Mouse (Mus musculus) kidney, adult 9 months (tissue): ENCODE results near the gene Samd8.
A peak's percentile ranks its signal among the peaks of the same experiment; 100 is the strongest.

Experiments
- DNase-seq: peaks from one replicate; pipeline ENCODE4 v3.0.0; 2022

The Samd8 gene

DNA sequence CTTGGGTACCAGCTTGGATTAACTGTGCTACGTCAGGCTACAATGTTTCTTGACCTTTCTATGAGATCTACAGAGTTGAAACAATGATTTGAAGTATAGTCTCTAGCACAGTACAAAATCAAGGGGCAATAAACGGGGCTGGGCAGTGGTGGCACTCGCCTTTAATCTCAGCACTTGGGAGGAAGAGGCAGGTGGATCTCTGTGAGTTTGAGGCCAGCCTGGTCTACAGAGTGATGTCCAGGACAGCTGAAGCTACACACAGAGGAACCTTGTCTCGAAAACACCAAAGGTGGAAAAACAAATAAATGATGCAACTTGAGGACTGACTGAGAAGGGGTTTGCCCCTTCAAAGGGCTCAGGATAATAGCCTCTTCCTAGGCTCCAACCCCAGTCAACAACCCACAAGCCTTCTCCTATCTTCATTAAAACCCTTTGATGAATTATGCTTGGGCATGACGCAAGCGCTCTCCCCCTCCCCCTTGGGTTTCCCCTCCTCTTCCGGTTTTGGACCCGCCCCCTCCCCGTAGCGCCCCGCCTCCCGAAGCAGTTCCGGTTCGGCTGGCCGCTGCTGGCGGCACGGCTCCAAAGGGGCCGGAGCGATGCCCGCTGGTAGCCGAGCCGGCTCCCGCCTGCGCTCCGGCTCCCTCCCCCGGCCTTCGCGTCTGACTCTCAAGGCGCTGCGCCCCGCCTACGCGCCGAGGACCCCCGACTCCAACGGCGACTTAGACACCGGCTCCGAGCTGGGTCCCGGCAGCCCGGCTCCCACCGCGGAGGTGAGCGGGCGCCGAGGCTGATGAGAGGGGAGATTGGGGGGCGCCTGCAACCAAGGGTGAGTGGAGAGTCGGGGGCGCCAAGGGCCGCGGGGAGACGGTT, at the start of gene Samd8:
Gene Samd8 (plus strand): TSS at position 524 of the 873 bp plus-strand sequence.
- peak; percentile 84 for DNase-seq

DNA sequence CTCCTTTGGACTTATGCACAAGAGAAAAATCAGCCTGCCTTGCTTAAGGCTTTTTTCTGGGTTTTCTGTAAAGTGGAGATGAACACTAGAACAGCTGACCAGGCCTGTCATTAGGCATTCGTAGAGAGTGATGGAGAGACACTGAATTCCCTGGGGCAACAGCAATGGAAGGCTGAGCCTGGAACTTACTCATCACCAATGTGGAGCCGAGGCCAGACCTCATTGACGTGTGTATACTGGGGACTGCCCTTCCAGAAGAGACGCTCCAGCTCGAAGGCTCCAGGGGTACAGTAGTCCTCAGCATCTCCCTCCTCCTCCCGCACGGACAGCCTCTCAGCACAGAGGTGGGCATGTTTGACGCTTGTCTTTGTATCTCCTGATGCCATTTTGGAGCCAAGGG, 47.6 kb upstream of the Samd8 start:
- DNase-seq, result no peak

DNA sequence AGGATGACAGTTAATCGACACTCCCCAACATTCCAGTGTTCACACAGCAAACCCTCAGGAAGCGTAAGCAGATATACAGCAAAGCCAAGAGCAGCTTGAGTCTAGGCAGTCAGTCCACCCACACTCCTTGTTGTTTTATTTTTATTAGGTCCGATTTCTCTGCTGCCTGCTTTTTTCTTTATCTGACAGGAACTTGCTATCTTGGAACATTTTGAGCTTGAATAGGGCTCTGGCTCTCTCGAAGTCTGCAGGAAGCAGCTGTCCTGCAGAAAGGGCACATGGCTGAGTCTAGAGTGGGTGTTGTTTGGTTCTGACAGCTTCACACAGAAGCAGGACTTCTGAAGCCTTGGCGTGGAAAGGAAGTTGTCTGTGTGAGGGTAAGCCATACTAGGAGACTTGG, 47.1 kb upstream of the Samd8 start:
- no peak for DNase-seq

DNA sequence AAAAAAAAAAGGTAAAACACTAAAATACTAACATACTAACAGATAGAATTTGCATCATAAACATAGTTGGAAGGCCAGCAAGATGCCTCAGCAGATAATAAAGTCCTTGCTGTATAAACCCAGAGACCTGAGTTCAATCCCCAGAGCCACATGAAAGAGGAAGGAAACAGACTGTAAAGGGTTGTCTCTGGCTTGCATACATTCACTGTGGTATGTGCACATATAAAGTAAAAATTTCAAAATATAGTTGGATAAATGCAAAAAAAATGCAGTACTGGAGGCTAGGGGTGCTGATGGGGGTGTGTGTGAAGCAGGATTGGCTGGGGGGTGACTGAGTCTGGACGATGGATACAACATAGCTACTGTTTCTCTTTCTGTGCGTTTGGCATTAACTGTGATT, 44.9 kb upstream of the Samd8 start:
- DNase-seq, result no peak

DNA sequence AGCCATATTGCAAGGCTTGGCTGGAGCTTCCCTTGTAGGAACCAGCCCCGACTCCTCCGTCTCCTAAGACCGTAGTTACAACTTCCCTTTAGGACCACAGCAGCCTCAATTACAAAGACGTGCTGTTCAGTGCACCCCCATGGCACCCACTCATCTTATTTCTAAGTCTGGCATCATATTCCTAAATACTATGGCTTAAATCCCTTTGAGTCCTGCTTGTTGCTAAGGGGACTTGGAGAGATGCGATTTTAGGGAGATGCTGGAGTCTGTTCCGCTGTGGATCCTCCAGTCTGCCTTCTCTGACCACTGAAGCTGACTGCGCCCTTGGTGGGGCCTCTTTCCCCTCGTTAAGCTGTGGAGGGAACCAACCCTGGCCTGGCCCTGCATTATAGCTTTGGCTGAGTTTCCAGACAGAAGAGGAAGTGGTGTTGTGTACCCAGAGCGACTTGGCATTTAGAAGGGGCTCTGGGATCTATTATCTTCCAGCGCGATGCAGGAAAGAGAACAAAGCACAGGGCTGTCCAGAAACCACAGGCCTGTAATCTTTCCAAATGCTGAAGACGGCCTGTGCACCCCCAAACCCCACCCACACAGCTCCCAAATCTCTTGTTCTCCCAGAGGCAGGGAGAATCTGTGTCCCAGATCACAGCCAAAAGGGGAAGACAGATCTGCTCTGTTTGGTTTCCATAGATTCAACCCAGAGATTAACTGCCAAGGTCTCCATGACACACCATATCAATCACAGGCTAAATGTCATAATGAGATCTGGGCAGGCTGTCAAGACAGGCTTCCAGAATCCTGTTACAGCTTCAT, 43.4 kb upstream of the Samd8 start:
- DNase-seq, result no peak

DNA sequence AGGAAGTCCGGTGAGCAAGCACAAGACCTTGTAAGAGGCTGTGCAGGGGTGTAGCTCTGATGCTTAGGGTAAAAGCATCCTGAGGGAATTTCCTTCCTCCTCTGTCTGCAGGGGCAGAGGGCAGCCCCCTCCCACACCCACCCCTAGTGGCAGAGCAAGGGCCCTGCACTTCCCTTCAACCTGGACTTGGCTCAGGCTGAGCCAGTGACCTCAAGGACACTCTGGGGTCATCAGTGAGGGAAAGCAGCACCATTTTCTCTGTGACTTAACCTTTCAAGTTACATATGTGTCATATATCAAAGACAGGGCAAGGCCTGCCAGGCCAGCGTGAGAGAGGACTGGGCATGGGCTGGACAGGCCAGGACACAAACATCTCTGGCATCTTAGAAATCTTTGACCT, 40.8 kb upstream of the Samd8 start:
- DNase-seq, result no peak

DNA sequence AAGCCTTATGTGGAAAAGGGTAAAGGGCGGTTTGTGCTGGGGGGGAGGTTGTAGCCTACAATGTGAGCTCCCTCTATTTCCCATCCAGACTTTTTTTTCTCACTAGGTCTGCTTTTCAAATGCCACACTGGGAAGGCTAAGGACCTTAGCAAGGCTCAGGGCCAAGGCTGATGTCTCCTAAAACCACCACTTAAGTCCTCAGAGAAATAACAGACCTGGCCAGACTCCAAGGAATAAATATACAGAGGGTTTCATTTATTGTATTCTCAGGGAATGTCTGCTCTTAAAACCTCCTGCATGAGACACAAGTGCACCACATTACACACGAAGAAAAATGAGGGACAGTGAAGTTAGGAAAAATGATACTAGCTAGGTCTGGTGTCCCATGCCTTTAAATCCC, 39.1 kb upstream of the Samd8 start:
- DNase-seq, result no peak

DNA sequence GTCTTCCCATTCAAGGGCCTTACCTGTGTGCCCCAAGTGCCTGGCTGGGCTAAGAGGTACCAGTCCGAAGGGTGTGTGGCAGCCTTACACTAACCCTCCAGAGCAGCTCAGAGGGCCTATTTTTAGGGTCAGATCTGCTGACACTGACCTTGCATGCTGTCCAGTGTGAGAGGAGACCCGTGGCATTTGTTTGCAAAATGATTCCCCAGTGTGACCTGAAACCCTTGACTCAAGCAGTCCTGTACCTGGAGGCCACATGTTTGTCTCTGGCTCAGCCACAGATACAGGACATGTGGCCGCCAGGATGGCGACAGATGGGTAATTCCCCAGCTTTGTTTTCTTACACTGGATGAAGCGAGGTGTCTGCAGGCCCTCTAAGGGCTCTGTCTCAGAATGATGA, 35.8 kb upstream of the Samd8 start, which contains the start of gene Dupd1:
Gene Dupd1 (minus strand): TSS at position 91 of the 400 bp plus-strand sequence.
- no peak for DNase-seq

DNA sequence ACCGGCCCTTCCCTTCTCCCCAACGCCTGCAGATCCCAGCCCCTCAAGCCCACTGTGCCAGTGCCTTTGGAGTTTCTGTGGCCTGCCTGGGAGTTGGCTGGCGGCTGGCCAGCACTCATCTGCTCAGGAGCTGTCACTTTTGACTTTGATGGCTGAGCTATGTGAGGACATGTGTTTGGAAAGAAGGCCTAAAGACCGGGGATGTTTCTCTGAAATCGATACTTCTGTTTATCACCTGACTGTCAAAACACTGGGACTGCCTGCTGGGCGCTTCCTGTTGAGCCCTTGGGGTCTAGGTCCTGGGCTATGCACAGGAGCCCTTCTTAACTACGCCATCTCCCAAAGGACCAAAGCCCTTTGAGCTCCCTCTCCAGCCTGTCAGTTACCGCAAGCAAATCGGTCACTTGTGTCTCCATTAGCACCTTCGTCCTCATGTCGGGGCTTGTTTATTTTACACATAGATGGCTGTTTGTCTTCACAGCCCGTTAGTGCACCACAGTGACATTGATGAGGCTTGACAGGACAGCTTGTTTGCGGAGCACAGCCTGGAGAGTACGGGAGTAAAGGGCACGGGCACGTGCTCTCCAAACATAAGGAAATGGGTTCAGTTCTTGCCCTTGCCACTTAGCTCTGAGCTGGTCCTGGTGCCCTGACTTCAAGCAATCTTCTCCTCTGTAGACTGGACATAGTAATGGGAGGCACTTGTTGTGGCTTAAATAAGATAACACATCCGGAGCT, 30.5 kb upstream of the Samd8 start:
- no peak for DNase-seq

DNA sequence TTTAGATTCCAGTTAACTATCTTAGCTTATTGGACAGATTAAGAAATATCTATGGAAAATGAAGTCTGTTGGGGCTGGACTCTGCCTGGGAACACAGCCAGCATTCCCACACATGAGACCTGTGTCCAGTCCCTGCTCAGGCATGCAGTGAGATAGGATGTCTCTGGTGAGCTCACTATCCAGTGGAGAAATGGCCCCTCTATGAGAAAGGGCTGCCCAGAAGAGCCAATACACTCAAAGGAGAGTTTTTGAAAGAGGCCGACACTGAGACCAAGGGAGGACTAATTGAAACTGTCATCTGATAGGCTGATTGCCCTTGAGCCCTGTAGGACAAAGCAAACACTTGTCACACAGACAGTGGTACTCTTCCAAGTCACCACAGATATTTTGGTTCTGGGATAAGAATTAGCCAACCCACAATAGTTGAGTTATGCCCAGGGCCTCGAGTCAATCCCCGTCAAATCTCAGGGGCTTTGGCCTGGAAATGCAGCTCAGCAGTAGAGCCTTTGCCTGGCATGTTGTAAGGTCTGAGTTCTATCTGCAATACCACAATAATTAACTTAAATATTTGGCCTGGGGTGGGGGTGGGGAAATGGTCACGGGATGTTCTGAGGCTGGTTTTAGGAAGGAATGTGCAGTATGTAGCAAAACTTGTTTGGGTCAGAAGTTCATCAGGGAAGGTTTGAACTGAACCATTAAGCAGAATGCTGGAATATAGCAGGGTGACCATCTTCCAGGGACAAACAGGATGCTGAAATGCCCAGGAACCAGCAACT, 29.7 kb upstream of the Samd8 start:
- no peak for DNase-seq

DNA sequence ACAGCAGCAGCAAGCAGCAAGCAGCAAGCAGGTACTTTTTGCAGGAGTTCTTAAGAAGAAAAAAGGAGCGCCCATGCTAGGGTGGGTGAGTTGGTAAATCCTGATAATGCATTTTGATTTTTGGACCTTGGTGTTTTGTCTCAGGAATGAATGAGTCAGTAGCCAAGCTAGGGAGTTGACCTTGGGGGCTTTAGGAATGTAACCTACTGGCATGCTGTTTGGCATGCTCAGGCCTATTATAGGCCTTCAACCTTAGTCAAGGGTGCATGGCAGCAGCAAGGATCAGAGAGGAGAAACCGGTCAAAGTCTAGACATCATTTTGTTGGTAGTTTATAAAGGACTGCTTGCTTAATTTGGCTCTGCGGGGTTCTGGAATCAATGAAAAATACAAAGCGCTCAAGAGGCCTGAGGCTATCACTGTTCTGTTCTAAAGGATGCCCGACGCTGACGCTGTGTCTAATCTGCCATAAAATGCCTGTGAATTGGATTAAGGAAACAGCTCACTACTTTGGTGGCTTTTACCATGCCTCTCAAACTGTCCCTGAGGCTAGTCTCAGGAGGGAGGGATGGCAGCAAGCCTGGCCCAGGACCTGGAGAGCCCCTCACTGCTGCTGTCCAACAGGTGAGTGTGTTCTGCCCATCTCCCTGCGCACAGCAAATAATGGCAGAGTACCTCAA, 28.2 kb upstream of the Samd8 start:
- no peak for DNase-seq

DNA sequence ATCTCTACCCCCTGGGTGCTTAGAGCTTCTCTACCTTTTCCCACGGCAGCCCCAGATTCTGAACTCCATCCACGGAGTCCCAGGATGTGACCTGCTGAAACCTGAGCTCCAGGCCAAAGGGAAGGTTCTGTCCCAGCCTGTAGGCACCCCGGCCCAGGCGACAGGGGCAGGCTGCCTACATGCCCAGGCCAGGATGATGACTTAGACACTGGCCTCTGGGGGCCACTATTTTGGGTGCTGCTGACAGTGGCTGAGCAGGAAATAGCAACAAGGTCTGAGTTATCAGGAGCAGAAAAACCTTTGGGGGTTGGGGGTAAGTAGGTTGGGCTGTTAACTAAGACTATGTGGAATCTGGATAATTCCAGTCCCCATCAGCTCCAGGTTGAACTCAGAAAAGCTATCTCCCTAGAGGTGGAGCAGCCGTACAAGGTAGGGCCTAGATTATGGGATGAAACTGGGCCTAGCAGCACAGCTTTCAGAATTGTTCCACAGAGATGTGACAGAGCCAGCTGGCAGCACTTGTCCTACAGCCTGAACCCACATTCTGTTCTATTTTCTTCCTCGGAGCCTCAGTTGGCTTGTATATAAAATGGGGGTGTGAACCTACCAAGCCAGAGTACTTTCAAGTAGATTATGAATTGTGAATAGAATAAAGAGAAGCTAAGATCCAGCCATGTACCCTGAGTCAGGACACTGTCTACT, 21.1 kb upstream of the Samd8 start:
- no peak for DNase-seq

DNA sequence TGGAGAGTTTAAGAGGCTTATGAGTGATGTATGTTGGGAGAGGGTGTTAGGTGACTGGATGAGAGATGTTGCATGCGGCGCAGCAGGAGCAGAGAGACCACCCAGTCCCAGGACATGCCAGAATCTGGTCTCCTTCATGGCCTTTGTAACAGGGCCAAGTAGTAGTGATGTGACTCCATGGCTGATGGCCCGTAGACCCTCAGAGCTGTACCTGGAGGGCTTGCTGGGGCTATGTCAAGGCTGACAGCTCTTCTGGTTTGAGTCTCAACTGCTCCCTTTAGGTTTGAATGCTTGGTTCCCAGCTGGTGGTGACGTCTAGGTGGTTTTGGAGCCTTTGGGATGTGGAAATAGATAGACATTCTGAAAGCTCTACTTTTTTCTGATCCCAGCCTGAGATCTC, 20.4 kb upstream of the Samd8 start:
- DNase-seq, result no peak

DNA sequence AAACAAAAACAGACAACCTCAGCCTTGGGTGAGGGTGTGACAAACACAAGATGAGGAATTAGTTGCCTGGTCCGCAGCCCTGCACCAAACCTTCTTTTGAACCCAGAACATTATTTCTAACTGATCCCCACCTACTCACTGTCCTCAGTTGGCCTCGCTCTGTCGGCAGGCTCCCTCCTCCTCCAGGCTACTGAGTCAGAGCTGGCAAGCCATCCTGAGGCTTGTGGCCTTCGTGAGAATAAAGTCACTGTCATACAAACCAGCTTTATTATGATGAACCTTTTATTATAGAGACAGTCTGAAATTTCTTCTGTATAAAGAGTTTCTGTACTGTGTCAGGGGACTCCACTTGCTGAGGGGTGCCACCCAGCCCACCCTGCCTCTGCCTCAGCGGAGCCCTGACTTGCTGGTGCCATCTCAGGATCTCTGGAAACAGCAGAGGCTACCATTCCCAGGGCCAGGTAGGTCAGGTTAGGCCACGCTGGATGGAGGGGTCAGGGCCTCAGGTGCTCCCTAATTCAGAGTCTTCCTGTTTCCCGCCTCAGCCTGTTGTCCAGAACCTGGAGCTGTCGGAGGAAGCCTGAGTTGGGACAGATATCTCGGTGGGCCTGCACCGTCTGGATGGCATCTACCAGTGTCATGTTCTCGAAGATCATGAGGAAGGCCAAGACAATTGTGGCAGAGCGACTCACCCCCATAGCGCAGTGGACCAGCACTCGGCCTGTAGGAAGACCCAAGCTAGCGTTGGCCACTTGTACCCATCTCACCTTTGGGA, 17.0 kb upstream of the Samd8 start:
- no peak for DNase-seq

DNA sequence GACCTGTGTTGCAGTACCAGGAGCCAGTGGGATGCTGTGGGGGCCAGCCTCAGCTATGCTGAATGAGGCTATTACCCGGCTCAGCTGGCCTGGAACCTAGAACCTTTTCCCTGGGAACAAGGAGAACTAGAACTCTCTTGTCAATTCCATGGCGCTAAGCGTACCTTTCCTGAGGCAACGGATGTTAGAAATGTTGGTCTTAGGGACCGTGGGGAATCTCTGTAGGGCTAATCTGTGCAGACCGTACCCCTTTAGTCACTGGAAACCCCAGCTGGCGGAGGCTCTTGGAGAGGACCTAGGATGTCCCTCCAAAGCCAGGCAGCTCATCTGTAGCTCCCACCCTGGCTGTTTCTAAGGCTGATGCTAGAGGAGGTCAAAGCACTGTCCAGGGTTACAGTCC, 10.0 kb upstream of the Samd8 start:
- DNase-seq, result no peak

DNA sequence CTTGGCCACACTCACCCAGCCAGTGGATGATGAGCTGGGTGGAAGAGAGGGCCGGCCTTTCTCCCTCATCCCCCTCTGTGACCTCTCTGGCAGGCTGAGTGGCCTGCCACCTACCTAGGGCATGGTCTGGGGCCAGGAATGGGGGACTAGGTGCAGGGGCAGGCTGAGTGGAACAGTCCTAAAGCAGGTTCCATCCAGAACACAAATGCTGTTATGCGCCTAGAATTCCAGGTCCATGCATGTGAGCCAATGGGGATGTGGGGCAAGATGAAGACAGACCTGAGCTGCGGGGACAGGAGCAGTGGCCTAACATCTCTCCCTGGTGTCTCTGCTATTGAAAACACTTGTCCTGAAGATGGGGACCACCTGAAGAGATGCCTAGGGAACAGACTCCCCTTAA, 9.0 kb upstream of the Samd8 start:
- no peak for DNase-seq

DNA sequence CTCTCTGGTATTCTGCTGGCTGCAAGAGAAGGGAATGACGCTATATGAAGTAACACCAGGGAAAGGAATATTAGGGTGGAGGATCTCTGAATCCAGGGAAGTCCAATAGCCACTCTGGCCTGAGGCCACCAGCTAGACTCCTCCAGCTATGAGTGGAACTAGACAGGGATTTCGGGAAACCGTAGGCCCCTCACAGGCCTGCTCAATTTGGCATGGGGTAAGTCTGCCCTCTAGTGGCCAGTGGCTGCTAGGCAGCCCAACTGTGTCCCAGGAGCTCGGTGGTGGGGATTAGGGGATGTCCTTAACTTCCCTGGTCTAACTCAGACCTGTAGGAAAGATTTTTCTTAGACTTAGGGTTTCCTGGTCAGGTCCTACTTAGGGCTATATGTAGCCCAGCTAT, 8.5 kb upstream of the Samd8 start:
- peak; percentile 77 for DNase-seq

DNA sequence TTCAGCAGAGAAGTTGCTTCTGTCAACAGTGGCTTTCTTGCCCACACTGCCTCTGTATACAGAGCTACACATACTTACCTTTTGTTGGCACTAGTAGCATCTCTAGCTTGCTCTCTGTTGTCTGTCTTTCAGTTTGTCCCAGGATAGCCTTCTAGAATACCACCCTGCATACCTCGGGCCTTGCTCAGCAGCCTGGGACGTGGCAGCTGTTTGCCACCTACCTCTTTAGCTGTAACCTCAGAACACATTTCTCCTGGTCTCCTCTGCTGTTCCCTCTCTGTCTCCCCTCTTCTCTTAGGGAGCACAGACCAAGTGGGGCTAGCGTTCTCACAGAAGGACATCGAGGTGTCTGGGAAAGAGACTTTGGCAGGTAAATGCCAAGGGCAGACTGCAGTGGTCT, 7.9 kb upstream of the Samd8 start:
- DNase-seq, result no peak

DNA sequence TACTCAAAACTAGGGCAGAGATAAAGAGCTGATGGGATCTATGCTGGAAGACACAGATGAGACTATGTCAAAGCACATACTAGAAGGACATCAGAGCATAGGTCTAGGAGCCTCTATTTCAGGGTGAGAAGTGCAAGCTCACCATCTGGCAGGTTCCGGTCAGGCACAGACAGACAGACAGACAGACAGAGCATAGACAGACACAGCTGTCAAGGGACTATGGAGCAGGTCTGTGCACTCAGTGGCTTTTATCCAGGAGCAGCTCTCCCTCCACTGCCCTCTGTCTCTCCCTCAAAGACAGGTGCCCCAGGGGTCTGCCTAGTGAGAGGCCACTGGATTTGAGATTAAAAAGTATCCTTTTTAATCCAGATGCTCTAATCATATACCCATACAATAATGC, 6.2 kb upstream of the Samd8 start:
- no peak for DNase-seq

DNA sequence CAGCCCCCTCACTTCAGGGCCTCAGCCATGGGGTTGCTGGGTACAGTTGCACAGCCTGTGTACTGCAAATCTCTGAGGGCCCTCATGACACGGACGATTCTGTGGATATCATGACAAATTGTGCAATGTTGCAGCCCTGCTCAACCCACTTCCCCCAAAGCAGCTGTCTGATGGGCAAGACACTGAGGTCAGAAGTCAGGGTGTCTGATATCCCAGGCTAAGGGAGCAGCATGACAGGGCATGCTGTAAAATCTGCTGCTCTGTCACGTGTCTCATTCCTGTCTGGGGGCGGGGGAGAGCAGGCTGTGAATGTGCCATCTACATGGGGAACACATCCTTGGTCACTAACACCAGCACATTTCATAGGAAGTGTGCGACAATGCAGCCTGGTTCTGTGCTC, 5.2 kb upstream of the Samd8 start:
- DNase-seq, result no peak

DNA sequence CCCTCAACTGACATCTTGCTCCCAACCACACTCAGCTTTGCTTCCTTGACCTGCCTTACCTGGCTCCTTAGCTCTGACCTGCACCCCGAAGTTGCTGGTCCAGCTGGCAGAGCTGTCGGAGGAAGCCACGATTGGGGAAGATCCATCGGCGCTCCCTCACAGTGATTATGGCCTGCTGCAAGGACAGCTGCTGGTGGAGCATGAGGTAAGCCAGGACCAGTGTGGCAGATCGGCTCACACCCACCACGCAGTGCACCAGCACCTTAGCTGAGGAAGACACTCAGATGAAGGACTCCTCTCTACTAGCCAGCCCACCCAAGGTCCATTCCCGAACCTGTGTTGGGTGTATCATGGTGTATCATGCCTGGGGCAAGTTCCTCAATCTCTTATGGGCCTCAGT, 4.1 kb upstream of the Samd8 start:
- no peak for DNase-seq
